Mouse (Mus musculus) neural tube, embryonic 11.5 days (tissue): ENCODE measurements at regions not wholly inside any gene's neighbourhood (a gene's known extent, or its start where the extent isn't known, plus 50 kb on each side); places are given as distances from the start of the nearest gene placed in this dataset.

ENCODE experiments used
- ATAC-seq: fragments of 200-750 bp; cut with Nextera tagmentation; 2 replicates; pipeline ENCODE4 v1.8.0; 2017; ENCODE audit warnings: moderate number of reproducible peaks, mild to moderate bottlenecking, moderate TSS enrichment, moderate library complexity; ENCODE audit not compliant: insufficient read depth, low FRiP score, low TSS enrichment
- DNase-seq: peaks from one replicate; pipeline ENCODE4 v3.0.0-alpha.2; 2015; ENCODE audit warnings: low spot score
- H3K27ac ChIP-seq: fragments of 300-500 bp; sonication (generic); 2 replicates; pipeline ENCODE4 v1.5.1; 2014; ENCODE audit warnings: low read depth, mild to moderate bottlenecking, low read length
- H3K27me3 ChIP-seq: fragments of 300-500 bp; sonication (generic); 2 replicates; pipeline ENCODE4 v1.6.1; 2014; ENCODE audit warnings: mild to moderate bottlenecking, low read length, mixed read lengths; ENCODE audit not compliant: control insufficient read depth, insufficient read depth
- H3K36me3 ChIP-seq: fragments of 300-500 bp; sonication (generic); 2 replicates; pipeline ENCODE4 v1.6.1; 2014; ENCODE audit warnings: mild to moderate bottlenecking, low read length, moderate library complexity, mixed read lengths; ENCODE audit not compliant: control insufficient read depth, insufficient read depth
- H3K4me1 ChIP-seq: fragments of 300-500 bp; sonication (generic); 2 replicates; pipeline ENCODE4 v1.6.1; 2014; ENCODE audit warnings: low read length, mixed read lengths; ENCODE audit not compliant: control insufficient read depth, insufficient read depth
- H3K4me2 ChIP-seq: fragments of 300-500 bp; sonication (generic); 2 replicates; pipeline ENCODE4 v1.6.1; 2014; ENCODE audit warnings: low read depth, mild to moderate bottlenecking, moderate library complexity
- H3K4me3 ChIP-seq: fragments of 300-500 bp; sonication (generic); 2 replicates; pipeline ENCODE4 v1.5.1; 2014; ENCODE audit warnings: low read depth, low read length
- H3K9ac ChIP-seq: fragments of 300-500 bp; sonication (generic); 2 replicates; pipeline ENCODE4 v1.6.1; 2014; ENCODE audit warnings: mild to moderate bottlenecking, low read length
- H3K9me3 ChIP-seq: fragments of 300-500 bp; sonication (generic); 2 replicates; pipeline ENCODE4 v1.6.1; 2016; ENCODE audit warnings: low read length; ENCODE audit not compliant: control insufficient read depth
- WGBS: fragments of 180-500 bp; shearing (Covaris S2); extraction: QIAGEN DNeasy Blood & Tissue Kit; methylation state at CpG from one replicate; pipeline ENCODE4 v1.1.7; 2014; 5-methylcytosine and 5-hydroxymethylcytosine counted together

DNA sequence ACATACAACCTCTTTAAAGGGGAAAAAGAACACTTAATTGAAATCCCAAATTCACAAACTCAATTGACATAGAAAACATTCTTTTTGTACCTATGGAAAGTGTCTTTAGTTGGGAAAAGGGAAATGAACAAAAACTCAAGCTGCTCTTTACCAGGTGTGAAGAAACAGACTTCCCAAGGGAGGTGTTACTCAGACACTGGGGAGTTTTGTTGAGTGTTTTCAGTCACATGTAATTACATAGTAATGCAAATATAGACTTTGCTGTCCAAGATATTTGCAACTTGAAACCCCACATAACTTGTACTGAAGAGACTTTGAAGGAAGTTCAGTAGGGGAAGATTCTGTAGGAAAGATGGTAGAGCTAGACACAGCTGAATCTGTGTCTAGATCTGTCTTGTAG is 547.7 kb upstream of the Zfp960 start:
- DNase-seq (no peak), ATAC-seq (no peak)
- Histone ChIP-seq H3K27ac (no peak overlapping the region), H3K9me3 (no peaks in the 10 kb centered on the region), H3K4me1 (no peaks in the 10 kb centered on the region), H3K36me3 (no peaks in the 10 kb centered on the region), H3K9ac (no peak overlapping the region), H3K4me3 (no peak overlapping the region), H3K27me3 (no peaks in the 10 kb centered on the region), H3K4me2 (no peak overlapping the region)

- Histone ChIP-seq H3K4me3 (no peak overlapping the region), H3K27ac (no peak overlapping the region), H3K9ac (no peak overlapping the region), H3K4me1 (no peaks in the 10 kb centered on the region), H3K4me2 (no peak overlapping the region), H3K36me3 (no peaks in the 10 kb centered on the region), H3K9me3 (no peaks in the 10 kb centered on the region), H3K27me3 (no peaks in the 10 kb centered on the region)
- DNase-seq = no peak
- no peak for ATAC-seq
- 83% methylated on average over 5 of the region's 5 CpGs for WGBS
These were observed 570.0 kb upstream of the Zfp960 start for GRCm38 (mm10) chr17:16493951-16494350.

- Histone ChIP-seq H3K9ac (no peak overlapping the region), H3K4me3 (no peak overlapping the region), H3K27me3 (no peaks in the 10 kb centered on the region), H3K36me3 (no peaks in the 10 kb centered on the region), H3K4me1 (no peaks in the 10 kb centered on the region), H3K27ac (no peak overlapping the region), H3K4me2 (no peak overlapping the region), H3K9me3 (no peaks in the 10 kb centered on the region)
- no peak for DNase-seq
- 85% methylated on average over 2 of the region's 2 CpGs for WGBS
- no peak for ATAC-seq
These were observed 570.4 kb upstream of the Zfp960 start for GRCm38 (mm10) chr17:16493546-16493945.

- ATAC-seq (no peak), DNase-seq (no peak)
- Histone ChIP-seq H3K4me1 (no peaks in the 10 kb centered on the region), H3K27me3 (no peaks in the 10 kb centered on the region), H3K4me3 (no peak overlapping the region), H3K9ac (no peak overlapping the region), H3K9me3 (no peaks in the 10 kb centered on the region), H3K36me3 (no peaks in the 10 kb centered on the region), H3K27ac (no peak overlapping the region), H3K4me2 (no peak overlapping the region)
- WGBS = 86% methylated on average over 4 of the region's 4 CpGs
These were observed 571.4 kb upstream of the Zfp960 start for GRCm38 (mm10) chr17:16492551-16492950.

GRCm38 (mm10) chr17:16486355-16486754 is 577.6 kb upstream of the Zfp960 start:
- Histone ChIP-seq H3K36me3 (no peaks in the 10 kb centered on the region), H3K4me3 (no peak overlapping the region), H3K9me3 (no peaks in the 10 kb centered on the region), H3K27me3 (no peaks in the 10 kb centered on the region), H3K9ac (no peak overlapping the region), H3K4me2 (no peak overlapping the region), H3K27ac (no peak overlapping the region), H3K4me1 (no peaks in the 10 kb centered on the region)
- 92% methylated on average over 5 of the region's 5 CpGs for WGBS
- ATAC-seq (no peak), DNase-seq (no peak)

- no peaks in the 10 kb centered on the region for H3K9me3 ChIP-seq
- no peak overlapping the region for H3K4me2 ChIP-seq
- H3K36me3 ChIP-seq = no peaks in the 10 kb centered on the region
- H3K27me3 ChIP-seq = no peaks in the 10 kb centered on the region
- WGBS = 87% methylated on average over 2 of the region's 2 CpGs
- H3K4me1 ChIP-seq = no peaks in the 10 kb centered on the region
- H3K9ac ChIP-seq = no peak overlapping the region
- no peak overlapping the region for H3K4me3 ChIP-seq
- ATAC-seq (no peak), DNase-seq (no peak)
- H3K27ac ChIP-seq = no peak overlapping the region
These were observed 579.9 kb upstream of the Zfp960 start for GRCm38 (mm10) chr17:16483976-16484375.

- Histone ChIP-seq H3K4me2 (no peak overlapping the region), H3K9me3 (no peaks in the 10 kb centered on the region), H3K4me3 (no peak overlapping the region), H3K27me3 (no peaks in the 10 kb centered on the region), H3K27ac (no peak overlapping the region), H3K4me1 (no peaks in the 10 kb centered on the region), H3K36me3 (no peaks in the 10 kb centered on the region), H3K9ac (no peak overlapping the region)
- ATAC-seq (no peak), DNase-seq (no peak)
- WGBS = 95% methylated on average over 3 of the region's 3 CpGs
These were observed 582.2 kb upstream of the Zfp960 start for GRCm38 (mm10) chr17:16481722-16482121.

GRCm38 (mm10) chr17:16480579-16480978 is 583.3 kb upstream of the Zfp960 start:
- Histone ChIP-seq H3K4me3 (no peak overlapping the region), H3K4me1 (no peaks in the 10 kb centered on the region), H3K36me3 (no peaks in the 10 kb centered on the region), H3K27ac (no peak overlapping the region), H3K27me3 (no peaks in the 10 kb centered on the region), H3K9me3 (no peaks in the 10 kb centered on the region), H3K4me2 (no peak overlapping the region), H3K9ac (no peak overlapping the region)
- no peak for ATAC-seq
- DNase-seq = no peak
- 57% methylated on average over 1 of the region's 1 CpGs for WGBS

DNA sequence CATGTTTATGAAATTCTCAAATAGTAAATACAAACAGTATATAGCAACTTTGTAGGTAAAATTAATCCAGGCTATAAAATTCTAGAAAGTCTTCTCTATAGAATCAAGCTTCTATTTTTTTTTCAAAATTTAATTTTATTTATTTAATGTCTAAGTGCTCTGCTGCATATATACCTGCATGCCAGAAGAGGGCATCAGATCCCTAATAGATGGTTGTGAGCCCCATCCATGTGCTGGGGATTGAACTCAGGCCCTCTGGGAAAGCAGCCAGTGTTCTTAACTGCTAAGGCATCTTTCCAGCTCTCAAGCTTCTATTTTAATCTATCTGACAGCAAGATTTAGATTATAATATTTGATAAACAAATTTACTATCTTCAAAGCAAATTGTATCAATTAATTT is 602.7 kb upstream of the Zfp960 start:
- no peak for ATAC-seq
- H3K4me2 ChIP-seq = no peak overlapping the region
- no peak overlapping the region for H3K4me3 ChIP-seq
- DNase-seq = no peak
- H3K9ac ChIP-seq = no peak overlapping the region
- no peaks in the 10 kb centered on the region for H3K9me3 ChIP-seq
- no peak overlapping the region for H3K27ac ChIP-seq
- no peaks in the 10 kb centered on the region for H3K27me3 ChIP-seq
- no peaks in the 10 kb centered on the region for H3K36me3 ChIP-seq
- H3K4me1 ChIP-seq = no peaks in the 10 kb centered on the region
